Mouse (Mus musculus) NIH3T3 (cell line): ENCODE measurements around the gene Vps13c.

Experiments used
- DNase-seq: peaks from one replicate; pipeline ENCODE4 v3.0.0-alpha.2; 2012; ENCODE audit warnings: low read depth

The Vps13c gene

DNA sequence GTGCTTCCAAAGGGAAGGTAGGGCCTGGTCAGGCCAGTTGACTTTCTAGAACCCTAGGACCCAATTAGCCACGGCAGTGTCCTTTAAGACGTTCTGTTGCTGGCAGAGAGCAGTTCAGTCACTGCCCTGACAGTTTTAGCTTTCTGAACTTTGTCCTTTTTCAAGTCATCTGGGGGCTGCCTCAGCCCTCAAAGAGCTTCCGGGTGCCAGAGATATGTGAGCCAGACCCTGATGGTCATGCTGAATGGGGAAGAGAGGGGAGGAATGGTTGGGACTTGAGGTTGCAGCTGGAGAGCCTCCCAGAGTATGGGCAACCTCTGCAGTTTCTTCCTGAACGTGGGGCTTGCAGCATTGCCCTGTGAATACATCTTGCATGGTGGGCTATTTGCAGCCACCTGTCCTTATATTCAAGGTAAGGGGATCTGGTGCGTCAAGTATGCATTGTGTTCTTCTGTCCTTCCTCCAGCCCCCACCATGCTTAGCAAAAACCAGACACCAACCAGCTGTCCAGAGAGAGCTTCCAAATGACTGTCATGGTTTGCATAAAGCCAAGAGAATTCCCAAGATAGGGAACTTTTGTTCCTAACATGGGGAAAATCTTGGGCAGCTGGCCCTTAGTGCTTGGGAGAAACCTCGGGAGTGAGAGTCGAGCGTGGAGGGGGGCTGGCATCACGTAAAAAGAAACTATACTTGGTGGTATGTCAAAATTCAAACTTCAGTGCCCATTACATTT is 182.3 kb downstream of the Vps13c start:
- no peak for DNase-seq

DNA sequence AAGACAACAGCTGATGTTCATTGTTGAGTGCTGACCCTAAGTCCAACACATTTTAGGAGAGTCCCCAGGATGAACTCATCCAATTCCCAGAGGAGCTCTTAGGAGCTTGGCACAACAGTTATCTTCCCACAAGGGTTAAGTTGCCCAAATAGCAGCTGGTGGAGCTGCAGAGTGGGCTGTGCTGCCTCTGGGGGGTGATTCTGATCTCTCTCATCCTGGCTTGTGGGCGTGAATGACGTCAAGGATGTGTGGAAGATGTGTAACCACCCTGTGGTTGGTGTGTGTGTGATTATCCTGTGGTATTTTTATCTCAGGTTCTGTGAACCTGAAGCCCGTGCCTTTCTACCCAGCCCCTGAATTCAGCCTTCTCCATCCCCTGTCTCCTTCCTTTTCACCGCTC is 188.4 kb downstream of the Vps13c start:
- peak; percentile 6 for DNase-seq

GRCm38 (mm10) chr9:68033771-68034170 is 193.6 kb downstream of the Vps13c start:
- no peak for DNase-seq
